Mouse (Mus musculus) spleen, postnatal 14 days (tissue): ENCODE measurements around the gene Gm498.

Experiments
- DNase-seq, 2 experiments: peaks; one replicate each; pipeline ENCODE4 v3.0.0; 2021 to 2022; ENCODE audit warnings: low spot score in 2 of 2

The Gm498 gene

GRCm38 (mm10) chr7:143866538-143866937, at the start of gene Gm498:
Gene Gm498 (plus strand): TSS chr7:143866838.
- DNase-seq = no peak

GRCm38 (mm10) chr7:143819201-143819600, 47.4 kb upstream of the Gm498 start:
- DNase-seq = no peak

DNA sequence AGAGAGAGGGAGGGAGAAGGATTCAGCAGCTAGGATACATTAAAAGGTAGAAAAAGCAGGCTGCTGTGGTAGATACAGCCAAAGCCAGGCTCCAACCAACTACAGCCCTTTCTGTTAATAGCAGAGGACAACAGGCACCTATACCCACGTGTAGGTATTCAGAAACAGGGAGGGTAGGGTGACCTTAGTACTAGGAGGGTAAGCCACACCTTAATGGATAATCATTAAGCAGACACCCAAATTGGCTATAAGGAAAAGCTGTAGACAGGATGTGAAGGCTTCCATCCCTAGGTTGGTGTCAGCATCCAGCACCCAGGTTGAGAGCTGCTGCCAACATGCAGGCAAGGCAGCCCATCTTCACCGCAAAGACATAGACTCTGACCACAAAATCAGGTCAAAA, 45.4 kb upstream of the Gm498 start:
- DNase-seq = no peak

GRCm38 (mm10) chr7:143822375-143823265, 44.0 kb upstream of the Gm498 start, which contains the start of the genes Nadsyn1 and Dhcr7:
Gene Nadsyn1 (minus strand): TSS chr7:143822849.
Gene Dhcr7 (plus strand): TSS chr7:143823145.
- DNase-seq = peak; percentile 97

- DNase-seq = no peak
Measured at GRCm38 (mm10) chr7:143823266-143823605, 43.4 kb upstream of the Gm498 start.

DNA sequence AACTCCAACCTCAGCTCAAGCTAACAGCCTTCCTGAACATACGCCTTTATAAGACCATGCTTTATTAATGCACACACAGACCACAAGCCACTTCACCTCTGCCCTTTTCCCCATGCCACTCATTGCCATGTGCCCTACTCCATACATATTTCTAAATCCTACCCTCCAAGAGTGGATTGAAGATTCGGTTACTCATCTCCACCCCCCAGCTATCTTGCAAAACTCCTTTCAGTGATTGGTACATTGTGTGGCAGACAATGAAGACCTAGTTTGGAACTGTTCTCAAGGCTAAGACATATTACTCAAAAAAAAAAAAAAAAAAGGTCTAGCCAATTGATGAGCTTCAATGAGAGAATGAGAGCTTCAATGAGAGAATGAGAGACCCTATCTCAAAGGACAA, 39.7 kb upstream of the Gm498 start:
- DNase-seq = no peak

GRCm38 (mm10) chr7:143829504-143830331, 36.9 kb upstream of the Gm498 start:
- DNase-seq = peak; percentile 81 to 86

DNA sequence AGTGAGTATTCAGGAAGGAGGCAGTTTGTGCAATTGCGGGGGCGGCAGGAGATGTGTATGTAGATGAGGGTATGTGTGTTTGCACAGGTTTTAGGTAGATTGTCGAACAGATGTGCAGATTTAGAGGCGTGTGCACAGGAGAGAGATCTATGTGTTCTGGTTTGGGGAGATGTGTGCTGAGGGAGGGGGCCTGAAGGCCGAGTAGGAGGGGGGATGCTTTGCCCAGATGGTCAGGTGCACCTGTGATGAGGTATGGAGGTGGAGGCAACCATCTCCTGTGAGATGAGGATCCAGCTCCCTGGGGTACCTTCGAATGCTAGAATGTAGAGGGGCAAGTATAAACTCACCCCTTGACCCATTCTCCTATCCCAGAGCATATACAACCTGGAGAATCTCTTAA, 36.2 kb upstream of the Gm498 start:
- DNase-seq = no peak

DNA sequence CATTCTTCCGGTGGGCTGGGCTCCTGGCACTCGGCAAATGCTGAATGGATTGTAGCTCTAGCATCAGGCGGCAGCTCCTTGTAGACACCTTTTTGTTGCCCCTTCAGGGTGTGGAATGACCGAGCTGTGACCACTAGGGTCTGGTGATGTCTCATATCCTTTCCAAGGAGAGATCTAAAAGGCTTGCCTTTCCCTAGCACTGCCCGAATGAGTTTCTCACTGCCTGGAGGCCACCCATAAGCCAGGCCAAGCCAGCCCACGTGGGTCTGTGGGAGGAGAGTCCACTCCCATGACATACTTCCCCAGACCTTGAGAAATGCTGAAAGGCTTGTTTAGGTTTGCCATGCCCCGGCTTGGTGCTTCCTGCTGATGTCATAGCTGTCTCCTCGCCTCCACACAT, 34.4 kb upstream of the Gm498 start:
- DNase-seq = no peak

GRCm38 (mm10) chr7:143832611-143833010, 34.0 kb upstream of the Gm498 start:
- DNase-seq = no peak

GRCm38 (mm10) chr7:143833581-143834190, 33.0 kb upstream of the Gm498 start:
- DNase-seq = no peak

GRCm38 (mm10) chr7:143834316-143834715, 32.3 kb upstream of the Gm498 start:
- no peak for DNase-seq

DNA sequence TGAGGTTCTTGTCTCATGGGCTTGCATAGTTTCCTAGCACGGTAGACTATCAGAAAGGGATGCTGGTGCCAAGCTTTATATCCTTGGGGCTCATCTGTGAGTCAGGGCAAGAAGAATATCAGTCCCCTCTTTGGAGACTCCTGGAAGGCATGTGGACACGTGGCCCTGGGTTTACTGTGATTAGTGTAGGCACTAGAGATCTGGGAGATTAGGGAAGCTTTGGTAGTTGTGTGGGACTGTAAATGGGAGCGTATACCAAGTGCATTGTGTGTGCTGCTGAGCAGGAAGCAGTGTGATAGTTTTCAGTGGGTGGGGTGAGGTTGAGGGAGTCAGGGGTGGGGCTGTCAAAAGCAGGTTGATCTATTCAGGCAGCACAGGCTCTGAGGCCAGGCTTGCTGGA, 31.7 kb upstream of the Gm498 start:
- no peak for DNase-seq

DNA sequence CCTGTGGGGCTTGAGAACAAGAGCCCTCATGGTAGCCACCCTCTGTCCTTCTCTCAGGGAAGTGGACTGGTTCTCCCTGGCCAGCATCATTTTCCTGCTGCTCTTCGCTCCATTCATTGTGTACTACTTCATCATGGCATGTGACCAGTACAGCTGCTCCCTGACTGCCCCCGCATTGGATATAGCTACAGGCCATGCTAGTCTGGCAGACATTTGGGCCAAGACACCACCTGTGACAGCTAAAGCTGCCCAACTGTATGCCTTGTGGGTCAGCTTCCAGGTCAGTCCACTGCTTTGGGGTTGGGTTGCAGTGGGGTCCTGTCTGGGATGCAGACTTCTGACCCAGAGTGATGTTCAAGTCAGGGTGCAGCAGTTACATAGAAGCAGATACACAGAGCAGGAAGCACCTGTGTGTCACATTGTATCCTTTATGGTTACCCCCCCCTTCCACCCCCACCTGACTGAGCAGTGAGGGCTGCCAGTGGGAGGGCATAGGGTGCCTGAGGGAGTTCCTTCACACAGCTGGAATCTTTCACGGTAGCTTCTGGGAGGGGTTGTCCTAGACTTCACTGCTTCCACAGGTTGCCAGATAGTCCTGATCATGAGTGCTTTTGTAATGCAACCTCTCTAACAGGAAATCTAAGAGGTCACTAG, 28.8 kb upstream of the Gm498 start:
- no peak for DNase-seq

DNA sequence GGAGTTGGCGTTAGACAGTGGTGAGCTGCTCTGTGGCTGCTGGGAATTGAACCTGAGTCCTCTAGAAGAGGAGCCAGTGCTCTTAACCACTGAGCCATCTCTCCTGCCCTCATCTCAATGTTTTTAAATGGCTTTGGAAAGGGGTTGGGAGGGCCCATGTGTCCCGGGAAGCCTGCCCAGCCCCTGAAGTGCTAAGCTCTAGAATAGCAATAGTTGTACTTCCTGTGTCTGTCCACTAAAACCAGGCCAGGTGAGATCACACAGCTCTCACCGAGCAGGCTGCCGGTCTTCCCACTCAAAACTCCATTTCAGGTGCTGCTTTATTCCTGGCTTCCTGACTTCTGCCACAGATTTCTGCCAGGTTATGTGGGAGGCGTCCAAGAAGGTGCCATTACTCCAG, 26.5 kb upstream of the Gm498 start:
- DNase-seq = no peak

DNA sequence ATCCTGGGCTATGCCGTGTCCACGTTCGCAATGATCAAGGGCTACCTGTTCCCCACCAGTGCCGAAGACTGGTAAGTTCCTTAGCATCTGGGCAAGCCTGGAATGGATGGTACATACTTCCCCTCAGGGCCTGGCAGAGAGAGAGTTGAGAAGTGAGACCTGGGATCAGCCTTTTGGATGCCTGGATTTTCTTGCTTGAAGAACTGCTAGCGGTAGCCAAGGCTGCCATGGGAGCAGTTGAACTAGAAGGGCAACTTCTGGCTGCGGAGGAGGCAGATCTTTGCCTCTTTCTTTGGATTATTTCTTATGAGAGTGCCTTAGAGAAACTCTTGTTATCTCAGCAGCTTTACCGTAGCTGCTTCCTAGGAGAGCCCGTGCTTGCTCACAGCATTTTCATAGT, 25.3 kb upstream of the Gm498 start:
- no peak for DNase-seq

- no peak for DNase-seq
Measured at GRCm38 (mm10) chr7:143848127-143848767, 18.4 kb upstream of the Gm498 start.

GRCm38 (mm10) chr7:143848768-143849482, 17.7 kb upstream of the Gm498 start:
- DNase-seq = no peak

GRCm38 (mm10) chr7:143868874-143869273, 2.2 kb downstream of the Gm498 start:
- no peak for DNase-seq

DNA sequence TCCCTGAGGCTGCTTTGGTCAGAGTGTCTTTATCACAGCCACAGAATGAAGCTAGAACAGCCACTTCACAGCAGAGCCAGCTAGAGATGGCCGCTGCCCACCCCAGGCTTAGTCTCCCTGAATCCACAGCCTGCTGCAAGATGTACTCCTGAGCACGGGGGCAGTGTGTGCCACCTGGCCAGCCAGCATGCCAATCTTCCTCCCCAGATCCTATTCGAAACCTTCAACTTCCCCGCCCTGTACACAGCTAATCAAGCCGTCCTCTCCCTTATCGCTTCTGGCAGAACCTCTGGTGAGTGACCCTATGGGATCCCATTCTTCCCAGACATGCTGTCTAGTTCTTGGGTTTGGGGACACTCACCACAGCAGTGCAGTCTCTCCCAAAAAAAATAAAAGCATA, 17.1 kb downstream of the Gm498 start:
- no peak for DNase-seq

DNA sequence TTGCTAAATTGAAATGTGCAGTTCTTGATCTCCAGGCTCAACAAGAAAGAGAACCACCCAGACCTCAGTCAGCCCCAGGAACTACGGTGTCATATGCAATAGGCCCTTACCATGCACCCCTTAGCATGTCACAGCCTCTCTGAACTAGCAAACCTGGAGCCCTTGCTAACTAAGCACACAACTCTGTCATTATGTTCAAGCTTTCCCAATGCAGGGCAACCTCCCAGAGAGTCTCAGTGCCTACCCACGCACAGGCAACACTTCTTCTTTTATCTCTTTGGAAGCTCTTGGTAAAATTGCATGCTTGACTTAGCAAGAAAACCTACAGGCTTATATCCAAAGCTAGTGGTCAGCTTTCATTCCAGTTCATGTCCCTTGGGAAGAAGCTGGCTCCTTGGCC, 24.5 kb downstream of the Gm498 start:
- DNase-seq = no peak
